Mouse (Mus musculus) spleen, postnatal 14 days (tissue): ENCODE results near the gene Gjd2.

Experiments used
- DNase-seq, 2 experiments: peaks; one replicate each; pipeline ENCODE4 v3.0.0; 2021 to 2022; ENCODE audit warnings: low spot score in 2 of 2

The Gjd2 gene

GRCm38 (mm10) chr2:114013846-114014245 lies 427 bp upstream of the Gjd2 start:
- DNase-seq: no peak

- no peak for DNase-seq
These were observed 639 bp downstream of the Gjd2 start for GRCm38 (mm10) chr2:114012749-114013211.

GRCm38 (mm10) chr2:114011838-114012237 lies 1.6 kb downstream of the Gjd2 start:
- no peak for DNase-seq

DNA sequence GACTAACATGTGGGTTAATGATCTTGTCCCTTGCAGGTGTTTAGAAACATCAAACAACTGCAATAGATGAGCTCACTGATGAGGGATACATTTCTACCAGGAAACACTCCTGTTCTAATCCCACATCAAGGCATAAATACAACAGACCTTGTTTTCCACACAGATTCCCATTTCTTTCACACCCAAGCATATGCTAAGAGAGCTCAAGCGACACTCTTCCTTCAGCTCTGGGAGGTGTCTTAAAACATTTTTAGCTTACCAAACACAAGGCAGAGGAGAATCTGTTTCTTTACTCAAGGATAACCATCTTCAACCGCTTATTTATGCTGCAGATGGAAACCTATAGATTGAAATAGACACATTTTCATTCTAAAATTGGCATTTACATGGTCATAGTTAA lies 5.1 kb downstream of the Gjd2 start:
- no peak for DNase-seq

- no peak for DNase-seq
These were observed 15.9 kb downstream of the Gjd2 start for GRCm38 (mm10) chr2:113997484-113997883.

DNA sequence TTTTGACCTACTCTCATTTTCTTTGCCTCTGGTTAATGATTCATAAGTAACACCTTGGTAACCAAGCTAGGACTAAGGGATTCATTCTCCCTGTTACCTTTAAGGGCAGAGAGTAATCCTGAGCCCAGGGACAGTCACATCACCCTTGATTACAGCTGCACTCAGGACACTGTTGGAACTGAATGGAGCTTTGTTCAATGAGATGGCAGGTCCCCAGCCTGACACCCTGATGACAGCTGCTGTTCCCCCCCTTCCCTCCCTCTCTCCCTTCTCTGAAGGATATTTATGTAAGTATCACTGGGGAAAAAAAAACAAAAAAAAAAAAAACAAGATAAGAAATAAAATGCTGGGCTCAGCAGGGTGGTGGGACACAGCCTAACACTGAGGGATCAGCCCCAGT lies 16.5 kb downstream of the Gjd2 start:
- no peak for DNase-seq

DNA sequence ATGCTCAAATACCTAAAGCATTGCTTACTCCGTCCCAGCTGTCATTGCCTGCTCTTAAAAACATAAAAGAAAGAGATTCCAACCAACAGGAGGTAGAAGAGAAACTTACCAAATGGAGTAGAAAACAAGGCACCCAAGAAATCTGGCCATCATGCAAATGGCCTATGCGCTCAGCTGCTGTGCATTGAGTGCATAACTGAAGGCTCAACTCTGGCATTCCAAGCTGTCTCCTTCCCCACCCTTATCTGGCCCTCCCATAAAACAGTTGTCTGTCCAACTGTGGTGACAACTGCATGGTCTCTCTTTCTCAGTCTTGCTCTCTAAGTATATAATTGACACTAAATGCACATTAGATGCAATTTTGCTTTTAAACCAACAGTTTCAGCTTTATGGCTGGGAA lies 28.5 kb downstream of the Gjd2 start:
- DNase-seq: no peak

GRCm38 (mm10) chr2:113980664-113981063 lies 32.8 kb downstream of the Gjd2 start:
- DNase-seq: no peak

- no peak for DNase-seq
These were observed 35.2 kb downstream of the Gjd2 start for GRCm38 (mm10) chr2:113978151-113978771.

DNA sequence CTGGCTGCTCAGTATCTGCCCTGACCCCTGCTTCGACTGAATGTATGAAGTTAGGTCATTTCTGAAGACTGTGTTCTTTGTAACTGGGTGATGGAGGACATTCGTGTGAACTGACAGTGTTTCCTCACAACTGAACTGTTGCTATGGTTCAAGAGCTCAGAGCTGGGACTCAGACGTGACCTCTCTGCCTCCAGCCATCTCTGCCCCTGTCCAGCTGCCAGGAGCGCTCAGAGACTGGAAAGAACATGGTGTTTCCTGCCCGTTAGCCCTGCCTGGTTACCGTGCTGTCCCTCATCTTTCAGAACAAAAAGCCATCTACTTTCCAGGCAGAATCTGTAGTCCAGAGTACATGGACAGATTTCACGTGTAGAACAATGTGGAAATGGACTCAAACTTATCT lies 39.5 kb downstream of the Gjd2 start:
- no peak for DNase-seq

- no peak for DNase-seq
These were observed 47.0 kb downstream of the Gjd2 start for GRCm38 (mm10) chr2:113966421-113966820.
